Mouse (Mus musculus) bone marrow, adult 2 months (tissue): ENCODE measurements around the gene Gm48551. TPM values are rescaled to one million over a fixed set of nuclear protein-coding genes. Genes with fewer than 3 reads are reported as not detected.
A peak's percentile ranks its signal among the peaks of the same experiment; 100 is the strongest.

Experiments
- H3K27ac ChIP-seq: fragments of 200-500 bp; 2 replicates; pipeline ENCODE4 v1.5.1; 2012; ENCODE audit warnings: low read depth, mild to moderate bottlenecking, control low read depth, inconsistent platforms, low read length; ENCODE audit not compliant: control insufficient read depth, poor library complexity, insufficient read depth
- H3K4me1 ChIP-seq: fragments of 200-500 bp; 2 replicates; pipeline ENCODE4 v1.6.1; 2011; ENCODE audit warnings: low read length; ENCODE audit not compliant: control insufficient read depth, insufficient read depth
- H3K4me3 ChIP-seq: fragments of 200-500 bp; replicated peaks from 2 replicates; pipeline ENCODE3; 2011; ENCODE audit warnings: mild to moderate bottlenecking, low read depth, low read length, control low read depth; ENCODE audit not compliant: control insufficient read depth
- CTCF ChIP-seq: fragments of 200-500 bp; IDR thresholded peaks from 2 replicates; pipeline ENCODE4 v1.5.1; 2011; ENCODE audit warnings: low read length, control low read depth; ENCODE audit not compliant: control insufficient read depth, insufficient read depth
- POLR2A ChIP-seq: fragments of 200-500 bp; IDR thresholded peaks from 2 replicates; pipeline ENCODE4 v1.6.1; 2011; ENCODE audit warnings: low read depth, mild to moderate bottlenecking, control low read depth, low read length, borderline replicate concordance; ENCODE audit not compliant: control insufficient read depth
- WGBS: fragments of 180-500 bp; shearing (Covaris S2); methylation state at CpG from one replicate; pipeline ENCODE4 v1.1.7; 2018; 5-methylcytosine and 5-hydroxymethylcytosine counted together
- polyA plus RNA-seq: library from polyadenylated mRNA; stranded (reverse); fragments of >200 nt; gene quantifications from 2 replicates; pipeline ENCODE4 v1.2.4, GENCODE M21; 2011; ENCODE audit warnings: low replicate concordance; ENCODE audit not compliant: missing spikeins, insufficient read depth, insufficient read length

Gene Gm48551
- polyA plus RNA-seq, 1 experiment = 4.3 TPM

- H3K4me1 ChIP-seq = peaks cover 5% of the 10 kb centered on the region; the same call in 1 of the 2 replicates
- H3K27ac ChIP-seq = no peak overlapping the region
- WGBS = 47% methylated on average over 4 of the region's 4 CpGs
- TF ChIP-seq CTCF (no peak), POLR2A (no peak)
- H3K4me3 ChIP-seq = no peak overlapping the region
These were observed 28.7 kb upstream of the Gm48551 start for GRCm38 (mm10) chr10:81355533-81355932.

- H3K4me1 ChIP-seq = peaks cover 5% of the 10 kb centered on the region; the same call in 1 of the 2 replicates
- peak overlapping the region; percentile 86 for H3K27ac ChIP-seq
- TF ChIP-seq POLR2A = peak; percentile 12; the same call in 1 of the 2 replicates
- TF ChIP-seq CTCF = no peak
- 6% methylated on average over 12 of the region's 12 CpGs for WGBS
- H3K4me3 ChIP-seq = peak overlapping the region; percentile 62
These were observed 27.8 kb upstream of the Gm48551 start for GRCm38 (mm10) chr10:81356352-81356990.

GRCm38 (mm10) chr10:81356991-81357844 is 27.0 kb upstream of the Gm48551 start, which contains the start of gene Mfsd12:
Mfsd12 (plus strand) TSS chr10:81357491.
- TF ChIP-seq CTCF (0 out of 2 replicates have a peak, but pooled peaks have one; percentile 9), POLR2A (peak; percentile 91; the same call in 1 of the 2 replicates)
- Histone ChIP-seq H3K27ac (peak within 1 kb of the TSS; percentile 86), H3K4me3 (peak within 1 kb of the TSS; percentile 86), H3K4me1 (peaks cover 8% of the 10 kb centered on the region)
- 1% methylated on average over 79 of the region's 79 CpGs for WGBS

- Histone ChIP-seq H3K4me1 (peaks cover 12% of the 10 kb centered on the region), H3K4me3 (peak overlapping the region; percentile 86), H3K27ac (peak overlapping the region; percentile 86; the same call in 1 of the 2 replicates)
- TF ChIP-seq POLR2A (no peak), CTCF (no peak)
- 12% methylated on average over 4 of the region's 4 CpGs for WGBS
These were observed 26.1 kb upstream of the Gm48551 start for GRCm38 (mm10) chr10:81358209-81358608.

- no peak for TF ChIP-seq CTCF
- no peak for TF ChIP-seq POLR2A
- H3K27ac ChIP-seq = peak overlapping the region; percentile 51
- peak overlapping the region; percentile 86 for H3K4me3 ChIP-seq
- H3K4me1 ChIP-seq = peaks cover 12% of the 10 kb centered on the region
- 6% methylated on average over 1 of the region's 1 CpGs for WGBS
These were observed 25.4 kb upstream of the Gm48551 start for GRCm38 (mm10) chr10:81358841-81359240.

- Histone ChIP-seq H3K4me1 (peaks cover 12% of the 10 kb centered on the region), H3K27ac (peak overlapping the region; percentile 6; the same call in 1 of the 2 replicates), H3K4me3 (no peak overlapping the region)
- 83% methylated on average over 8 of the region's 8 CpGs for WGBS
- TF ChIP-seq CTCF = no peak
These were observed 23.5 kb upstream of the Gm48551 start for GRCm38 (mm10) chr10:81360721-81361120.

- 64% methylated on average over 12 of the region's 12 CpGs for WGBS
- H3K4me1 ChIP-seq = peaks cover 8% of the 10 kb centered on the region
- TF ChIP-seq CTCF = no peak
- TF ChIP-seq POLR2A = peak; percentile 66; the same call in 1 of the 2 replicates
- no peak overlapping the region for H3K4me3 ChIP-seq
- peak overlapping the region; percentile 67 for H3K27ac ChIP-seq
These were observed 21.8 kb upstream of the Gm48551 start for GRCm38 (mm10) chr10:81362336-81362949.
